Mouse (Mus musculus) thymus, postnatal 36 days (tissue): Measurements from ENCODE around the gene Slc2a13.
A peak's percentile ranks its signal among the peaks of the same experiment; 100 is the strongest.

Source experiments
- DNase-seq, 2 experiments: peaks; one replicate each; pipeline ENCODE4 v3.0.0; 2022; ENCODE audit warnings: mixed read lengths in 2 of 2

The Slc2a13 gene

DNA sequence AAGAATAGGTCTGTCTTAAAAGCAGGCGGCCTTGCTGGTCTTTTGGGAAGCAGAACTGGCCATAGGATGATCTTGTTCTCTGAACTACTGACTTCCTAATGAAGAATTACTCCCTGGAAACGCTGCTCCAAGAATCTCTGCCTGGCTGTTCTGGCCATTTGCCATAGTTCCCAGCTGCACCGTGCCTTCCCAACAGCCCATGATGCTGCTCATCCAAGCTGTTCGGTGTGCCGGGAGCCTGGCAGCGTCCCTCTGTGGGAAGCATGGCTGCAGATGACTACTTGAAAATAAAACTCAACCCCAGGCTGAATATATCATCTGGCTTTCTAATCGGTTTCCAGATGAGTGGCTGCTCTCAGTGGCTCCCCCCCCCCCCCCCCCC is 199.9 kb downstream of the Slc2a13 start:
- no peak for DNase-seq

DNA sequence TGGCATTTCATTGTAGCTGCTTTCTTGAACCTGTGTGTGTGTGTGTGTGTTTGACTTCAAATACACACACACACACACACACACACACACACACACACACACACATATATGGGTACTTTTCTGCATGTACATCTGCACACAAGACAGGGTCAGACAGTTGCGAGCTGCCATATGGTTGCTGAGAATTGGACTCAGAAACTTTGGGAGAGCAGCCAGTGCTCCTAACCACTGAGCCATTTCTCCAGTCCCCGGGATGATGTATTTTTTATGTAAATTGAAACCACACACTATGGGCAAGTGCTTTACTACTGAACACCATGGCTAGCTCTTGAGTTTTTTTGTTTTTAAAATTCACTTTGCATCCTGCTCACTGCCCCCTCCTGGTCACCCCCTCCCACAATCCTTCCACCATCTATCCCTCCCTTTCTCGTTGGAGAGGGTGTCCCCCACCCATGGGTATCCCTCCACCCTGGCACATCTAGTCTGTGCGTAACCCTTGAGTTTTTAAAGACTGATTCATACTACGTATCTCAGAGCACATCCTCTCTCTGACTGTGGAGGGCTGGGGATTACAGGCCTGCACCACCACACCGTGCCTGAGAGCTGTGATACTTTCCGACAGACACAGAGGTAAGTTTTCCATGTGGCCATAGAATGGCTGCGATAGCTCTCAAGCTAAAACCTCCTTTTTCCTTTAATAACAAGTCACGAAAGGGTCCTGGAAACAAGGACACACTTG is 200.4 kb downstream of the Slc2a13 start:
- no peak for DNase-seq

DNA sequence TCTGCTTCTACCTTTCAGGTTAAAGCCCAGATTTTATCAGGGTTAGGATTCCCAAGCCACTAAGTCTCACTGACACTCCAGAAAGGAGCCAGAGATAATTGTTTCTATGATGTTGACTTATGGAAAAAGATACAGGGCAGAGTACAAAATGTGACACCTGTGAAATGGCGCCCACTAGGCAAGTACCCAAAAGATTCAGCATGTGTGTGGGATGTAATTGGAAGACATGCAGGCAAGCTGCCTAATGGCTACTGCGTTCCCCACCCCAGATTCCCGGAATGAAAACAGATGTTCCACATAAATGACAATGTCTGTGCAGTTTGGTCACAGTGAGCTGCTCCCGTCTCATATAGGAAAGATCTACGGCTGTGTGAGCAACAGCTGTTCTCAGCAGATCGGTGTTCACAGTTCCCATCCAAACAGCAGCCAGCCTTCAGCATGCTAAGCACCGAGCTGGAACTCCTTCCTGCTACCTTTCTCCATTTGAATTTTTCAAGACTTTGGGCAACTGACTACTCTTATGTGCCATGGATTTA is 201.1 kb downstream of the Slc2a13 start:
- no peak for DNase-seq

DNA sequence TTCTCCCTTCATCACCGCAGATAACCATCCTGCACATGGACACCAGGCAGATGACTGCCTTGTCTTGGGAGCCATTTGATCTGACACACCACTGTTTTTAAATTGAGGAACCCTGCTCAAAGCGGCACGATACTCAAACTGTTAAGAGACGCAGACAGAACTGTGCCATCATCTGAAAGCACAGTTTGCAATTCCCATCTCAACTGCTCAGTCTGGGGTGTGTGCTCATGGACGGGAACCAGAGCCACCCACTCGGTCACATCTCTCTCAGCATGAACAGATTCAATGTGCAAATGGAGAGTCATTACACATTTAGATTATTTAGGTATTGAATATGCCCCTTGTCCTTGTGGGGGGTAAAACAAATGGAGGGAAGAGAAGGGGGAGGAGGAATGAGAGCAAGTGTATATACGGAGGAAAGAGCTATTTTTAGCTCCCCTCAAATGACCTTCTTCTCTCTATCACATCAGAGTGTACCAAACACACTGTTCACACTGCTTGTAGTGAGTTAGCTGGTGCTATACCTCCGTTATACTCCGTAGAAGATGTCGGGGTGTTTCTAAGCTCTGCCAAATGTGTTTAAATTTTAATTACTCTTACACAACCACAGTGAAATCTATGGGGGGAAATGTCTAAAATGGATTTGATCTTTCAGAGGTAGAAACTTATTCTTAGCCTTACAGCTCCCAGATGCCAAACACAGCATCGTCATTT is 203.2 kb downstream of the Slc2a13 start:
- no peak for DNase-seq

DNA sequence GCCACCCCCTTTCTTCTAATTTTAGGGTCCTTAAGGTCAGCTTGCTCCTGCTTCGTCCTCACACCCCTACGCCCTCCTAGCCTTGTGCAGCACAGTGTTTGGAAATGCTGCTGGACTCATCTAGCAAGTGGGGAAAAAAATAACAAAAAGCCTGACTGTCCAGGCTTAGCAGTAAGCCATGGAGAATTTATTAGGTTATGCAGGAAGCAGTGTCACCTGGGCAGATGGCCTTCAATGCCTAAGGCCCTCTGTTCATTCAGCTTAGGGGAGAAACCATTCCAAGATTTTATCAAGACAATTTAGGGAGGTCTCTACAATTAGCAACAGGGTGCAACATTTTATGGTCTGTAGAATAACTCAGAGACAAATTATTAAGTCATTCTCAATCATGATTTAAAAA is 212.6 kb downstream of the Slc2a13 start:
- DNase-seq, result no peak

DNA sequence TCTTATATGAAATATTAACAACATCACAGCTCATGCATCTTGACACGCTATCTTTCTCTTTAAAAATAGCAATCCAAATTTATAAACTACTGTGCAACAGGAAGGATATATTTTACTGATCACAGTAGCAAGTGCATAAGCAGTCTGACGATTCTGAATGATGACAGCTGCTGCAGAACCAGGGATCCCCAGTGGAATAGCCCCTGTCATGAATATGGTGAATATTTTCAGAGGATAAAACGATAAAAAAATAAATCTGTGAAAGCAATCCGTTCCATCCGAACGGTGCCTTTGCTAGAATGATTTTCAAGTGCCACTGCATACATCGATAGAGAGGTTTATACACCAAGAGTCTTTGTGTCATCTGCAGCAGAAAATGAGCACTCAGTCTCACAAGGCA is 222.1 kb downstream of the Slc2a13 start:
- no peak for DNase-seq

DNA sequence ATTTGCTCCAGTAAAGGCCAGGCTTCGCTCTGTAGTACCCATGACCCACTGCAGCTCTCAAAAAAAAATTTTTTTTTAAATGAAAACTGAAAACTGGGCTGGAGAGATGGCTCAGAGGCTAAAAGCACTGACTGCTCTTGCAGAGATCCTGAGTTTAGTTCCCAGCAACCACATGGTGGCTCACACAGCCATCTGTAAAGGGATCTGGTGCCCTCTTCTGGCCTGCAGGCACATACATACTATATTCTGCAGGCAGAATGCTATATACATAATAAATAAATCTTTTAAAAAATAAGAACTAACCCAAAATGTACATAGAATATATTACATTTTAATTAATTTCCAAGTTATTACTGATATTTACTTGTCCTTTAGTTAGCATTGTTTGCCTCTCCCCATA is 234.7 kb downstream of the Slc2a13 start:
- DNase-seq, result no peak

DNA sequence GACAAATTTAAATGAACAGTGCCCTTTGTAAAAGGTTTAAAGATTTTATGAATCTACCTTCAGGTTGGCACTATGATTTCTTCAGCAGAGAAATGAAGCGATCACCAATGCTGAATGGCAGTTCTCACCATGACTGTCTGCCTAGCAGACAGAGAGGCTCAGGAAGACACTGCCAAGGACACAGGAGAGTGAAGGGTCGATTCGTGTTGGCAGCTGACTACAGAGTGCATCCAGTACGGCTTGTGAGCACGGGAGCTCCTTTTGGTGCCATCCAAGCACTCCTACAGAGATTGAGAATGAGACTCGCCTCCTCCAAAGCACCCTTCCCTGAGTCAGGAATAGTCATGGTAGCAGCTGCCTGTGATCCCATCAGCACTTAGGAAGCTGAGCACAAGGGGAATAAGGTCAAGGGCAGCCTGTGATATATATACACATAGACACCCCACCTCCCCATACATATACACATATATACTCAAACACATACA is 238.6 kb downstream of the Slc2a13 start:
- no peak for DNase-seq

DNA sequence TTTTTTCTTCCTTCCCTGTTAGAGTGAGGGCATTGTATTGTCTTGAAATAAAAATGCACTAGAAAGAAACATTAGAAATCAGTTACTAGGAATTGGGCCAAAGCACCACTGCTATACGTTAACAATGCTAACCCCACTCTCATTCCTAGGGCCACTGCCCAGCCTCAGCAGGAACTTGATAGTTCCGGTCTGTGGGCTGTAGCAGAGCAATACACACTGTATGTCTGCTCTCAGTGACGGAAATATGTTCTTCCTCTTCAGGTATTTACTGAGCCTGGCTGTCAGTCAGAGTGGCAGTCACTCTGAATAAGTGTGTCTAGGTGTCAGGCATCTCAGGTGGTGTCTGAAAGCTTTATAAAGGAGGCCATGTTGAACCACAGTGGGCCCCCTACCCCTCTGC is 245.3 kb downstream of the Slc2a13 start:
- no peak for DNase-seq

DNA sequence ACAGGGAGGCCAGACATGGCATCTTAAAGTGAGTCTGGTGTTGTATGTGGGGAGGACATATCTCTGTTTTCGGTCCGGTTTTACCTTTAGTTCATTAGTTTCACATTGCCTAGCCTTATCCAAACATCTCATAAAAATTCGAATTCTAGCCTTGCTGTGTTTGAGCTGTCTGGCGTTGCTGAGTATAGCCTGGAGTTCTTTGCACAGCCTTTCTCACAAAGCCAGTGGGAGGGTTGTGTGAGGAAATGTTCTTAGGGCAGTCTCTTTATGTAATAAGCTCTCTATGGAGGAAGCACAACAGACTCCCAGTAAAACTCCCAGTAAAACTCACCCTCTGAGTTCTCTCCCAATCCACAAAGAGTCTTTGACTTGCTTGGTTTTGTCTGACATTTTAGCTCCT is 246.0 kb downstream of the Slc2a13 start:
- no peak for DNase-seq

DNA sequence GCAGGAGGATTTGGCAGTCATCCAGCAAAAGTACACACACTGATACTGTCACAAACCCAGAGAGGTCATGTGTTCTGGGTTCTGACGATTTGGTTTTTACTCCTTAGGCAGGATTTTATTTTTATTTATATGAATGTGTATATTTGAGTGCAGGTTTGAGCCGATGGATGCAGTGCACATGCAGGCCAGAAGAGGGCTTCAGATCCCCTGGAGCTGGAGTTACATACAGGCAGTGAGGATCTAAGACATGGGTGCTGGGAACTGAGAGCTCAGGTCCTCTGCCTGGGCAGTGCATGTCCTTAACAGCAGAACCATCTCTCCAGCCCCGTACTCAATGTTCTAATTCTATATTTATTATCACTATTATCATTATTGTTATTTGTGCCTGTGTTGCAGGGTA is 253.7 kb downstream of the Slc2a13 start:
- no peak for DNase-seq

DNA sequence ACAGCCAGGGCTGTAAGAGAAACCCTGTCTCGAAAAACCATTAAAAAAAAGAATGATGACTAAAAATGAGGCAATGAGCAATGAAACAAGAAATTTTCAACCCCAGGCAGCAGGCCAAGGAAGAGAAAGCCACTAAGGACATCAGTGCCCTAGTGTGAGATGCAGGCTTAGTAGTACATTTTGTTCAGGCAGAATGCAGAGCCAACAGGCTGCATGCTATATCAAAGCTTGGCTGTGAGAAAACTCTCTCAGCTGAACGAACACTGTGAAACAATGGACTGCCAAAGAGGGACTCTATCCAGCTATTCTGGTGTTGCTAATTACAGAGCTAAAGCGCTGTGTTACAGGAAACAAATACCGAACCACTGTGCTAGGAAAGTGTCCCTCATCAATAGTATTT is 256.1 kb downstream of the Slc2a13 start:
- no peak for DNase-seq

DNA sequence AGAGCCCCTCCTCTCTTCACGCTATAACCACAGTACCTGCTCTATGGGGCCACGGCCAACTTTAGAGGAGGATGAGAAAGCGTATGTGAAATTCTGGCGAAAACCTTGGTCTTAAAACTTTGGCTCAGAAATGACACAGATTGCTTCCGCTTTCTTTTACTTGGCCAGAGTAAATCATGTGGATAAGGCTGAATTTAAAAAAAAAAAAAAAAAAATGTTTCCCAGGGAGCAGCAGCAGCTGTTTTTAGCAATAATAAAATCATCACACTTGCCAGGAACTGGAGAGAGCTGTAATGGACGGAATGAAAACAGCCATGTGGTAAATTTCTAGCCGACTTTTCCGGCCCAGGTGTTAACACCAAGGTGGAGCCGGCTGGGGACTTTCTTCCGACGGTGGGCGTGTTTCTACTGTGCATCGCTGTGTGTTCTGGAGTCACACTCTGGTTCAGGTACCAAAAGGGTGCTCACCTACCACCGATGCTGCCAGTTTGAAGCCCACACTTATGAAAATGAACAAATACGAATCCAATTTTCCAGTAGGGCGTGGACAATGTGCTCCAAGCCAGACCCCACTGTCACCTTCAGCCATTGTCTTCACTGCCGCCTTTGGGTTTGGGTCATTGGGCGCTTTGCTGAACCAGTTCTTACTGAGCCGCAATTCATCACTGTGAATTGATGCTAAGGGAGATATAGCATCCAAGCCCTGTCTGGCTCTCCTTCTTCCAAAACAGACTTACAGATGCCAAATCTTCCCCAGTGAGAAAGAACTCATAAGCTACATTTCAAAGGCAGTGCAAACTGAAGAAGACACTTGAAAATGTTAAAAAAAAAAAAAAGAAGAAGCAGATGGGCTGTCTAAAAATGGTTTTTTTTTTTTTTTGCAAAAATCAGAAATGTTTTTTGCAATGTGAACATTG is 258.4 kb downstream of the Slc2a13 start:
- DNase-seq, result no peak

DNA sequence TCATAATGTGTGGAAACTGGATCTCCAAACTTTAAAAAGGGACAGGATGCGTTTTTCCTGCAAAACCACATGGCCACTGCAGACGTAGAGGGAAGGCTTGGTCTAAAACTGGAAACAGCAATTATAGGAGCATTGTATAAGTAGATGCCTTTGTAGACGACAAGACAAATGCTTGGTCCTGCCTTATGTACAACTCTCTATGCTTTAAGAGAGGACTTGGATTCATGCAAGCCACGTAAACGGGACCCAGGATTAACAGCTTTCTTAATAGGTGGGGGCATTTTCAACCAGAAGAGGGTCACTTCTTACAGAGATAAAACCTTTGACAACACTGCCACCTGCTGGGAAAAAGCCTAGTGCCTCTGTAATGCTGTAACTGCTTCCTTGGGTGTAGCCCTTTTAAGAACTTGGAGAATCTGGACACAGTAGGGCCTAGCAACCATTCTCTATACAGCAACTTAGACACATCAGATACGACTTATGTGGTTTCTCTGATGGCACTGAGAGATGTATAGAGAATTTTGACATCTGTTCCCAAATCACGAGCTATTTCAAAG is 268.7 kb downstream of the Slc2a13 start:
- DNase-seq, result no peak

DNA sequence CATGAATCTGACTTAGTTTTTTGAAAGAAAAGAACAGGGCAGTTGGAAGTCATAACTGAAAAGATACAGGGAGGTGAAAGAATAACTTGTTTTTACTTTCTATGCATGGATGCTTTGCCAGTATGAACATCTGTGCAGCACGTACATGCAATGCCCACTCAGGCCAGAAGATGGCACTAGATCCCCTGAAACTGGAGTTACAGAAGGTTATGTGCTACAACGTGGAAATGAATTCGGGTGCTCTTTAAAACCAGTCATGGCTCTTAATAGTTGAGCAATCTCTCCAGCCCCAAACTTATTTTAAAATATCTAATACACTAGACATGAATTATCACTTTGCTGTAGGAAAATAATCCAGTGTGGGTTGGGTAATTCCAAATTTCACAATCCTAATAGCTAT is 271.7 kb downstream of the Slc2a13 start:
- DNase-seq, result peak; percentile 51 to 63

DNA sequence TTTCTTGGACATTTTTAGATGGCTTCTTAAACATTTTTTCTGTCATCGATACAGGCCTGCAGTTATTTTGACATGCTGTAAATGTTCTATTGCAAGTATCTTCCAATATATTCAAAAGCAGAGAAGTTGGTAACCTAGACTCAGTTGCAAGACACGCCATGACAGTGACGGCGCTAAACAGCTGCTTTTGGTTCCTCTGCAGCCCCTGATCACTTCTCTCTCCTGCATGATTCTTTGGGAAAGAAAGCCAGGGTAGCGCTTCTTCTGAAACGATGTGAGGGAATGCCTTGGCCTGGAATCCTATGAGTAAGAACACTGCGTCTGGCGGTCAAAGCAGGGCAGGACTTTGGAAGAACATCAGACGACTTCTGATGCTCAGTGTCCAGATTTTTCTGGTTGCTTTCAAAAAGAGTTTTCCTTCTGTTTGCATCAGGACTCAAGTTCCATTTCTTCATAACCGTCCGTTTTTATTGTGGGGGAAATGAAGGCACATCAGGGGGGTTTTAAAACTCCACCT is 273.7 kb downstream of the Slc2a13 start:
- DNase-seq, result no peak

DNA sequence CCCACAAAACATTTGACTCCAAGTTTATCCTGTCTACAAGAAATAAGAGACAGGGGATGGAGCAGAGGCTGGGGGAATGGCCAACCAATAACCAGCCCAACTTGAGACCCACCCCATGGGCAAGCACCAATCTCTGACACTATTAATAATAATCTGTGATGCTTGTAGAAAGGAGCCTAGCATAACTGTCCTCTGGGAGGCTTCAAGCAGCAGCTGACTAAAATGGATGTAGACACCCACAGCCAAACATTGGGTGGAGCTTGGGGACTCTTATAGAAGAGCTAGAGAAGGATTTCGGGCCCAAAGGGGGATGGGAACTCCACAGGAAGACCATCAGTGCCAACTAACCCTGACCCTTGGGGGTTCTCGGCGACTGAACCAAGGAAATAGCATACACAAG is 289.6 kb downstream of the Slc2a13 start:
- no peak for DNase-seq

DNA sequence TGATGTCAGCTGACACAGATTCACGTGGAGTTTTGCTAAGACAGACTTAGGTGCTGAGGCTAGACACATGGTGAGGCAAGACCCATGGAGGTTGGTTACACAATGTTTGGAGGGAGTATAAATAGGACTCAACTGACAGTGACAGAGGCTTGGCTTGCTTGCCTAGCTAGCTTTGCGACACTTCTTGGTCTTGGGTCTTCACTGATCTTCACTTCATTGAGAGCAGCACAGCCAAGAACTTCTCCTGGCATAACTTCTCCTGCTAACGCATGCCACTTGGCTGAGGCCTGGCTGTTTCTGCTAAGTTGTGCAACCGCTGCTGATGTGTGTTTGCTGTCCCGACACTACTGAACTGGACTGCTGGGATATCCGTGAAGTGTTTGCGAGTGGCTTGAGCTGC is 290.2 kb downstream of the Slc2a13 start:
- DNase-seq, result no peak

DNA sequence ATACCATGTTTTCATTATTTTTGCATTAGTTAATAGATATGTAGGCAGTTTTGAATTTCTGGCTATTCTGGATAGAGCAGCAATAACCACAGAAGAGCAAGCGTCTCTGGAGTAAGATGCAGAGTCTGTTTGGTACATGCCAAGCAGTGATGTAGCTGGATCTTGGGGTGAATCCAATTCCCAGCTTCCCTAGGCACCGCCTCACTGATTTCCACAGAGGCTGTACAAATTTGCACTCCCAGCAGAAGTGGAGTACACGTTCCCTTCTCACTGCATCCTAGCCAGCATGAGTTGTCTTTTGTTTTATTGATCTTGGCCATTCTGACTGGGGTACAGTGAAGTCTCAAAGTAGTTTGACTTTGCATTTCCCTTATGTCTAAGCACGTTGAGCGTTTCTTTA is 291.5 kb downstream of the Slc2a13 start:
- no peak for DNase-seq

DNA sequence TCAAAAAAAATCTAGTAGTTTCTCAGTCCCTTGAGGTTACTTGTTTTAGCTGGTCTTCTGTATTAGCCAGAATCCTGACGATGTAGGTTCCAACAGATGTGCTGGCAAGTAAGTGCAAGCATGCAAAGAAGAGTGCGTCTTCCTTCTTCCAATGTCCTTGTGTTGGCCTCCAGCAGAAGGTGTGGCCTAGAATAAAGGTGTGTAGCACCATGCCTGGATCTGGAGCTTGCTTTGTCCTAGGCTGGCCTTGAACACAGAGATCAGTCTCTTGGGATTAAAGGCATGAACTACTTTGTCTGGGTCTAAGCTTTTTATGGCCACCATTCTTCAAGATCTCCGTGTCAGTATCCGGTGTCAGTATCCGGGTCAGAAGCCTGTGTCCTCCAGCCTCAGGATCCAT is 293.5 kb downstream of the Slc2a13 start:
- no peak for DNase-seq

DNA sequence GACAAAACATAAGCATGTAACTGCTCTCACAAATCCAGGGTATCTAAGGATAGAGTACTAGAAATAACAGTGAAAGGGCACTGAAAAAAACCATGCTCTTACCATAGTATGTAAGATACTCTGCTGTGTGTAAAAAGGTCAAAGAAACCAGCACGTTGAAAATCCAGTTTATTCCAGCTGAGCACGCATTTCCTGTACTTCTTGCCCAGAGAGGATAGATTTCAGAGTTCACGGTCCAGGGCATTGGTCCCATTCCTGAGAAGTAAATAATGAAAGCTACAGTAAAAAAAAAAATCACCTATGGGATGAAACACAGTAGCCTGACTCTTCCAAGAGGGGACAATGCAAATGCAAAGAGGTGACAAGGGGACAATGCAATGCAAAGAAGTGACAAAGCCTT is 297.1 kb downstream of the Slc2a13 start:
- DNase-seq, result no peak

DNA sequence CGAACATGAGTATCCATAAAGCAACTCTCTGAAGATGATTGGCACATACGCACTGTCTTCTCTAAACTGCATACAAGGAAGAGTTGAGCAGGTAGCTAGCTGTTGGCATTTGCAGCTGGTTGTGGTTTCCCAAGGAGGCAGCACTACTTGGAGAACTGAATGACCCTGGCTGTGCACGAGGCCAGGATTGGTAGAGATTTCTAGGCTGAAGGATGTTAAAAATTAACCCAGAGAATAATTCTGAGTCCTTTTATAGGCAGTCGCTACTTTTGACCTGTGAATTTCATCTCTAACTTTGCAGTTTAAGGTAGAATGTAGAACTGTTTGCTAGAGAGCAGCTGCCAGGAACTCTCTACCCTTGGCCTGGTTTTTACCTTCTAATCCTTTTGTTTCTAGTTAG is 304.5 kb downstream of the Slc2a13 start:
- no peak for DNase-seq

DNA sequence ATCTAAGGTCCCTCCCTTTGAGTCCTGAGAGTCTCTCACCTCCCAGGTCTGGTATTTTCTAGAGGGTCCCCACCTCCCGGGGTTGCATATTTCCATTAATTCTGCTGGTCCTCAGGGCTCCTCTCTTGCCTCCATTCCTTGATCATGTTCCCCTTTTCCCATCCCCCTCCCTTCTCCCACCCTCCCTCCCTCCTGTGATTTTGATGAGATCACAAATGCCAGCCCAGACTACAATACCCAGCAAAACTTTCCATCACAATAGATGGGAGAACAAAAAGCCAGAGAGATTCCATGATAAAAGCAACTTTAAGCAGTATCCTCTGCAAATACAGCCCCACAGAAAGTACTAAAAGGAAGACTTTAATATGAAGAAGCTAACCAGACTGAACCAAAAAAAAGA is 309.1 kb downstream of the Slc2a13 start:
- DNase-seq, result no peak
